Mouse (Mus musculus): Measurements from ENCODE around the gene Acp6. TPM values are rescaled to one million over a fixed set of nuclear protein-coding genes. Genes with fewer than 3 reads are reported as not detected.
"Not testable (repeated sequence)": the region's sequence is repeated elsewhere in the genome, so short reads cannot be mapped to it uniquely, and the experiment has no call there.

The Acp6 gene
- 59.8 and 60.3 TPM in 2 replicates for polyA plus RNA-seq (2015; fragmentation: Nextera tagmentation; extraction: Ambion mirVana)

GRCm38 (mm10) chr3:97158611-97159508 lies at the start of gene Acp6:
Gene Acp6, plus strand, starts transcription at chr3:97158777.
- H3K4me2 ChIP-seq (replicated peaks; ENCODE audit: low read depth, low read length), result peak within 1 kb of the TSS; percentile 69
- H3K27me3 ChIP-seq (ENCODE audit: insufficient read depth, low read length), result no peaks in the 10 kb centered on the region
- peak within 1 kb of the TSS; percentile 78 for H3K9ac ChIP-seq (replicated peaks; ENCODE audit: low read length)
- H3K9me3 ChIP-seq (ENCODE audit: low read length), result no peaks in the 10 kb centered on the region
- peak within 1 kb of the TSS; percentile 84 for H3K27ac ChIP-seq (ENCODE audit: low read length)
- H3K4me3 ChIP-seq (ENCODE audit: low read length), result peak within 1 kb of the TSS; percentile 65
- H3K4me1 ChIP-seq (ENCODE audit: insufficient read depth, low read length), result peaks cover 17% of the 10 kb centered on the region
- WGBS, result under 1% methylated on average over 54 of the region's 54 CpGs
- ATAC-seq (ENCODE audit: low FRiP score, low TSS enrichment), result peak; percentile 96
- no peaks in the 10 kb centered on the region for H3K36me3 ChIP-seq (ENCODE audit: insufficient read depth, low read length)

DNA sequence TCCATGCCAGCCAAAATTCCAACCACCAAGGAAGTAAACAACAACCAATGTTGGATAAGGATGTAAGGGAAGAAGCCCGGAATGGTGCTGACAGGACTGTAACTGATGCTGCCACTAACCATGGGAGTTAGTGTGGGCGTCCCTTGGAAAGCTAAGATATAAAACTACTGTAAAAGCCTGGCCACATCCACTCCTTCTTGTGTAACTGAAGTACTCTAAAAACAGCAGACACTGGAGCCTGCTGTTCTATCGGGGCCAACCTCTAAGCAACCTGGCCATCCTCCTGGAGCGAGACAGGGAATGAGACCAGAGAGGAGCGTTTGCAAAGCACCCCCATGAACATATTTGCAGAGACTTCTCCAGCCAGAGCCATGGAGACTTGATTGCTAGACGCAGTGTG lies 41.1 kb upstream of the Acp6 start:
- ATAC-seq (ENCODE audit: low FRiP score, low TSS enrichment), result no peak
- Histone ChIP-seq H3K9me3 (ENCODE audit: low read length) (0 out of 2 replicates have a peak, but pooled peaks cover 5% of the 10 kb centered on the region), H3K27me3 (ENCODE audit: insufficient read depth, low read length) (no peaks in the 10 kb centered on the region), H3K27ac (ENCODE audit: low read length) (no peak overlapping the region), H3K4me1 (ENCODE audit: insufficient read depth, low read length) (no peaks in the 10 kb centered on the region), H3K4me3 (ENCODE audit: low read length) (no peak overlapping the region), H3K36me3 (ENCODE audit: insufficient read depth, low read length) (no peaks in the 10 kb centered on the region), H3K9ac (replicated peaks; ENCODE audit: low read length) (no peak overlapping the region), H3K4me2 (replicated peaks; ENCODE audit: low read depth, low read length) (no peak overlapping the region)
- WGBS, result 70% methylated on average over 6 of the region's 6 CpGs

DNA sequence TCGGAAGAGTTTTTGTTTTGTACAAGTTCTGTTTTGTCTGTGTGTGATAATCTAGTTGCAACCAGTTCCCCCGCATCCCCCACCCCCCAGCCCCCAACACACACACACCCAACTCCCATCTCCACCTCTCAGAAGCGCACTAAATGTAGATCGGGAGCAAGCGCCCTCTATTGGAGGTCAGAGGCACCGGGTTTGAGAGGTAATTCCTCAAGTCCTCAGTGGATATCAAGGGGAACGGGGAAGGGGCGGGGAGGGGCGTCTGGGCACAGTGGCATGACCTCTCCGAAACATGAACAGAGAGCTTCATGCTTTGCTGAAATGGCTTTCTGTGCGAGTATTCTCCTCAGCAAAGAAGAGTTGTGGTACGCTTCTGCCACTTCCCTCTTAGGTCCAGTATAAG lies 40.3 kb upstream of the Acp6 start:
- no peak overlapping the region for H3K4me2 ChIP-seq (replicated peaks; ENCODE audit: low read depth, low read length)

GRCm38 (mm10) chr3:97124193-97124592 lies 34.4 kb upstream of the Acp6 start:
- no peak overlapping the region for H3K4me3 ChIP-seq (ENCODE audit: low read length)
- H3K9ac ChIP-seq (replicated peaks; ENCODE audit: low read length), result no peak overlapping the region
- 51% methylated on average over 7 of the region's 7 CpGs for WGBS
- no peaks in the 10 kb centered on the region for H3K4me1 ChIP-seq (ENCODE audit: insufficient read depth, low read length)
- H3K4me2 ChIP-seq (replicated peaks; ENCODE audit: low read depth, low read length), result 0 out of 2 replicates have a peak overlapping the region, but pooled peaks have one; percentile 7
- 0 out of 2 replicates have a peak, but pooled peaks cover 5% of the 10 kb centered on the region for H3K9me3 ChIP-seq (ENCODE audit: low read length)
- H3K36me3 ChIP-seq (ENCODE audit: insufficient read depth, low read length), result no peaks in the 10 kb centered on the region
- ATAC-seq (ENCODE audit: low FRiP score, low TSS enrichment), result 0 out of 2 replicates have a peak, but pooled peaks have one; percentile 78
- no peaks in the 10 kb centered on the region for H3K27me3 ChIP-seq (ENCODE audit: insufficient read depth, low read length)
- H3K27ac ChIP-seq (ENCODE audit: low read length), result no peak overlapping the region

More for the DNA sequence above, 40.3 kb upstream of the Acp6 start:
- Histone ChIP-seq H3K27me3 (ENCODE audit: insufficient read depth, low read length) (no peaks in the 10 kb centered on the region), H3K9me3 (ENCODE audit: low read length) (0 out of 2 replicates have a peak, but pooled peaks cover 5% of the 10 kb centered on the region), H3K27ac (ENCODE audit: low read length) (no peak overlapping the region), H3K9ac (replicated peaks; ENCODE audit: low read length) (no peak overlapping the region), H3K36me3 (ENCODE audit: insufficient read depth, low read length) (no peaks in the 10 kb centered on the region), H3K4me3 (ENCODE audit: low read length) (no peak overlapping the region), H3K4me1 (ENCODE audit: insufficient read depth, low read length) (no peaks in the 10 kb centered on the region)
- ATAC-seq (ENCODE audit: low FRiP score, low TSS enrichment), result no peak
- 52% methylated on average over 11 of the region's 12 CpGs for WGBS

DNA sequence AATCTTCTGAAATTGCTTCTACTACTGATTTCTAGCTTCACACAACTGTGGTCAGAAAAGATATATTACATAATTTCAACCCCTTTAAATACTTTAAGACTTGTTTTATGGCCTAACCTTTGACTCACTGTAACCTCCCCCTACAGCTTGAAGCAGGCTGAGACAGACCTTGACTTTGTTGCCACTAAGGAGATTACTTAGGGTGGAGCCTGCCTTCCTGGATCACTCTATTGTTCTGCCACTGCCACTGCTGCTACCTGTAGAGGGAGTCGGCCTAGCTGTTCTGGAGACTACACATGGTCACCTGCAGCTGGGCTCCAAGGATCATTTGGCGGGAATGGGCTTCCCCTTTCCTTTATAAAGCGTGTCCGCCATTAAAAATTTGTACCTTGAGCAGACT lies 29.2 kb upstream of the Acp6 start:
- ATAC-seq (ENCODE audit: low FRiP score, low TSS enrichment), result no peak
- no peak overlapping the region for H3K9ac ChIP-seq (replicated peaks; ENCODE audit: low read length)
- WGBS, result 83% methylated on average over 4 of the region's 4 CpGs
- H3K27ac ChIP-seq (ENCODE audit: low read length), result no peak overlapping the region
- H3K4me2 ChIP-seq (replicated peaks; ENCODE audit: low read depth, low read length), result no peak overlapping the region
- H3K27me3 ChIP-seq (ENCODE audit: insufficient read depth, low read length), result no peaks in the 10 kb centered on the region
- no peak overlapping the region for H3K4me3 ChIP-seq (ENCODE audit: low read length)
- no peaks in the 10 kb centered on the region for H3K36me3 ChIP-seq (ENCODE audit: insufficient read depth, low read length)
- H3K9me3 ChIP-seq (ENCODE audit: low read length), result no peaks in the 10 kb centered on the region
- H3K4me1 ChIP-seq (ENCODE audit: insufficient read depth, low read length), result no peaks in the 10 kb centered on the region

GRCm38 (mm10) chr3:97137666-97138065 lies 20.9 kb upstream of the Acp6 start:
- not testable (repeated sequence) for H3K27me3 ChIP-seq (ENCODE audit: insufficient read depth, low read length); H3K36me3 ChIP-seq (ENCODE audit: insufficient read depth, low read length); H3K27ac ChIP-seq (ENCODE audit: low read length); ATAC-seq (ENCODE audit: low FRiP score, low TSS enrichment); H3K9ac ChIP-seq (replicated peaks; ENCODE audit: low read length); H3K4me1 ChIP-seq (ENCODE audit: insufficient read depth, low read length); H3K4me2 ChIP-seq (replicated peaks; ENCODE audit: low read depth, low read length); H3K4me3 ChIP-seq (ENCODE audit: low read length); H3K9me3 ChIP-seq (ENCODE audit: low read length)
- 89% methylated on average over 1 of the region's 1 CpGs for WGBS

DNA sequence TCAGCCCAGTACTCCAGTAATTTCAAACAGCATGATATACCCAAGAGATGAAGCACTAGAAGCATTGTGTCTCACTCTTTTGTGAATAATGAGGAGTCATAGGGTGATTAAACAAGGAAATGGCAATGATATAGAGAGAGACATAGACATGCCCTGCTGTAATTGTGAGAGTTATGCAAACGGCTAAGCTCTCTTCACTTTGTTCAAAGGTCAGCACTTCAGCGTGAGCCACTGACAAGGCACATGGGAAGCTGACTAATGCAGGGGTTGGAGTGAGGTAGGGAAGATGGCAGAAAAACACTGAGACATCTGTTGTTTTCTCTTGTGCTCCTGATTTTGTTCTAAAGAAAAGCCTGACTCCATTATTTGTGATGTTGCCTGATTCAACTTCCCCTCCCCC lies 7.5 kb upstream of the Acp6 start:
- Histone ChIP-seq H3K27ac (ENCODE audit: low read length) (no peak overlapping the region), H3K36me3 (ENCODE audit: insufficient read depth, low read length) (no peaks in the 10 kb centered on the region), H3K4me1 (ENCODE audit: insufficient read depth, low read length) (no peaks in the 10 kb centered on the region), H3K9ac (replicated peaks; ENCODE audit: low read length) (no peak overlapping the region), H3K27me3 (ENCODE audit: insufficient read depth, low read length) (no peaks in the 10 kb centered on the region), H3K4me3 (ENCODE audit: low read length) (no peak overlapping the region), H3K9me3 (ENCODE audit: low read length) (no peaks in the 10 kb centered on the region), H3K4me2 (replicated peaks; ENCODE audit: low read depth, low read length) (no peak overlapping the region)
- 60% methylated on average over 2 of the region's 2 CpGs for WGBS
- ATAC-seq (ENCODE audit: low FRiP score, low TSS enrichment), result no peak

GRCm38 (mm10) chr3:97156431-97156830 lies 2.1 kb upstream of the Acp6 start:
- Histone ChIP-seq H3K4me1 (ENCODE audit: insufficient read depth, low read length) (peaks cover 17% of the 10 kb centered on the region), H3K9ac (replicated peaks; ENCODE audit: low read length) (no peak overlapping the region), H3K27me3 (ENCODE audit: insufficient read depth, low read length) (no peaks in the 10 kb centered on the region), H3K27ac (ENCODE audit: low read length) (no peak overlapping the region), H3K4me2 (replicated peaks; ENCODE audit: low read depth, low read length) (no peak overlapping the region), H3K9me3 (ENCODE audit: low read length) (no peaks in the 10 kb centered on the region), H3K4me3 (ENCODE audit: low read length) (no peak overlapping the region), H3K36me3 (ENCODE audit: insufficient read depth, low read length) (no peaks in the 10 kb centered on the region)
- WGBS, result 94% methylated on average over 6 of the region's 6 CpGs
- ATAC-seq (ENCODE audit: low FRiP score, low TSS enrichment), result no peak

- H3K36me3 ChIP-seq (ENCODE audit: insufficient read depth, low read length), result no peaks in the 10 kb centered on the region
- H3K27ac ChIP-seq (ENCODE audit: low read length), result no peak overlapping the region
- H3K4me1 ChIP-seq (ENCODE audit: insufficient read depth, low read length), result peaks cover 17% of the 10 kb centered on the region
- no peak overlapping the region for H3K9ac ChIP-seq (replicated peaks; ENCODE audit: low read length)
- H3K4me3 ChIP-seq (ENCODE audit: low read length), result no peak overlapping the region
- no peaks in the 10 kb centered on the region for H3K9me3 ChIP-seq (ENCODE audit: low read length)
- 86% methylated on average over 1 of the region's 1 CpGs for WGBS
- no peak overlapping the region for H3K4me2 ChIP-seq (replicated peaks; ENCODE audit: low read depth, low read length)
- ATAC-seq (ENCODE audit: low FRiP score, low TSS enrichment), result no peak
- no peaks in the 10 kb centered on the region for H3K27me3 ChIP-seq (ENCODE audit: insufficient read depth, low read length)
These were observed 1.3 kb upstream of the Acp6 start for GRCm38 (mm10) chr3:97157308-97157707.

GRCm38 (mm10) chr3:97157958-97158599 lies 498 bp upstream of the Acp6 start:
- Histone ChIP-seq H3K27ac (ENCODE audit: low read length) (peak overlapping the region; percentile 84), H3K4me3 (ENCODE audit: low read length) (peak overlapping the region; percentile 65), H3K9ac (replicated peaks; ENCODE audit: low read length) (peak overlapping the region; percentile 78), H3K4me1 (ENCODE audit: insufficient read depth, low read length) (peaks cover 17% of the 10 kb centered on the region), H3K36me3 (ENCODE audit: insufficient read depth, low read length) (no peaks in the 10 kb centered on the region), H3K4me2 (replicated peaks; ENCODE audit: low read depth, low read length) (peak overlapping the region; percentile 69), H3K9me3 (ENCODE audit: low read length) (no peaks in the 10 kb centered on the region), H3K27me3 (ENCODE audit: insufficient read depth, low read length) (no peaks in the 10 kb centered on the region)
- no peak; the same call in 1 of the 2 replicates for ATAC-seq (ENCODE audit: low FRiP score, low TSS enrichment)
- under 1% methylated on average over 17 of the region's 17 CpGs for WGBS

Measured in kidney, embryonic 16.5 days (tissue).